Mouse (Mus musculus) E14TG2a.4 (cell line): ENCODE data around the gene Nek7.

Experiments
- H3K27me3 ChIP-seq: 2 replicates; pipeline ENCODE4 v1.6.1; 2014; ENCODE audit warnings: low read length, control low read depth; ENCODE audit not compliant: insufficient read depth
- H3K36me3 ChIP-seq: 2 replicates; pipeline ENCODE4 v1.6.1; 2014; ENCODE audit warnings: low read length, control low read depth; ENCODE audit not compliant: insufficient read depth
- H3K4me1 ChIP-seq: replicated peaks from 2 replicates; pipeline ENCODE4 v1.6.1; 2014; ENCODE audit warnings: low read depth, low read length, control low read depth
- H3K4me3 ChIP-seq: replicated peaks from 2 replicates; pipeline ENCODE4 v1.5.1; 2014; ENCODE audit warnings: mild to moderate bottlenecking, low read length
- H3K9me3 ChIP-seq: 2 replicates; pipeline ENCODE4 v1.6.1; 2014; ENCODE audit warnings: low read length, control low read depth
- CTCF ChIP-seq: conservative IDR thresholded peaks from 2 replicates; pipeline ENCODE4 v1.5.1; 2014; ENCODE audit warnings: low read length
- NANOG ChIP-seq: IDR thresholded peaks from 2 replicates; pipeline ENCODE4 v1.6.1; 2014; ENCODE audit warnings: borderline replicate concordance, low read length, mixed read lengths
- POU5F1 ChIP-seq: IDR thresholded peaks from 2 replicates; pipeline ENCODE4 v1.6.1; 2014; ENCODE audit warnings: low read length, borderline replicate concordance

The Nek7 gene

GRCm38 (mm10) chr1:138500155-138500554 is 119.8 kb downstream of the Nek7 start:
- Histone ChIP-seq H3K4me1 (peaks cover 14% of the 10 kb centered on the region; the same call in 1 of the 2 replicates), H3K4me3 (no peak overlapping the region), H3K9me3 (no peaks in the 10 kb centered on the region), H3K36me3 (0 out of 2 replicates have a peak, but pooled peaks cover 7% of the 10 kb centered on the region), H3K27me3 (no peaks in the 10 kb centered on the region)
- no peak for TF ChIP-seq POU5F1
- TF ChIP-seq NANOG, result no peak
- no peak for TF ChIP-seq CTCF

- H3K36me3 ChIP-seq, result 0 out of 2 replicates have a peak, but pooled peaks cover 7% of the 10 kb centered on the region
- no peak for TF ChIP-seq POU5F1
- TF ChIP-seq CTCF, result no peak
- TF ChIP-seq NANOG, result no peak
- H3K9me3 ChIP-seq, result no peaks in the 10 kb centered on the region
- H3K4me1 ChIP-seq, result peaks cover 8% of the 10 kb centered on the region; the same call in 1 of the 2 replicates
- no peaks in the 10 kb centered on the region for H3K27me3 ChIP-seq
- H3K4me3 ChIP-seq, result no peak overlapping the region
Measured at GRCm38 (mm10) chr1:138499461-138499860, 120.5 kb downstream of the Nek7 start.

GRCm38 (mm10) chr1:138491382-138492097 is 128.4 kb downstream of the Nek7 start:
- TF ChIP-seq POU5F1 (no peak), CTCF (no peak), NANOG (no peak)
- H3K36me3 ChIP-seq, result peaks cover 5% of the 10 kb centered on the region; the same call in 1 of the 2 replicates
- H3K4me1 ChIP-seq, result no peaks in the 10 kb centered on the region
- H3K27me3 ChIP-seq, result no peaks in the 10 kb centered on the region
- no peaks in the 10 kb centered on the region for H3K9me3 ChIP-seq
- no peak overlapping the region for H3K4me3 ChIP-seq

- H3K9me3 ChIP-seq, result no peaks in the 10 kb centered on the region
- peaks cover 4% of the 10 kb centered on the region; the same call in 1 of the 2 replicates for H3K36me3 ChIP-seq
- H3K4me1 ChIP-seq, result no peaks in the 10 kb centered on the region
- H3K27me3 ChIP-seq, result no peaks in the 10 kb centered on the region
- no peak overlapping the region for H3K4me3 ChIP-seq
- TF ChIP-seq POU5F1, result no peak
- no peak for TF ChIP-seq CTCF
- no peak for TF ChIP-seq NANOG
Measured at GRCm38 (mm10) chr1:138487569-138487968, 132.4 kb downstream of the Nek7 start.

GRCm38 (mm10) chr1:138480694-138481093 is 139.2 kb downstream of the Nek7 start:
- no peaks in the 10 kb centered on the region for H3K27me3 ChIP-seq
- no peak overlapping the region for H3K4me3 ChIP-seq
- no peaks in the 10 kb centered on the region for H3K4me1 ChIP-seq
- 0 out of 2 replicates have a peak, but pooled peaks cover 8% of the 10 kb centered on the region for H3K9me3 ChIP-seq
- no peaks in the 10 kb centered on the region for H3K36me3 ChIP-seq
- TF ChIP-seq POU5F1 (no peak), NANOG (no peak), CTCF (no peak)

GRCm38 (mm10) chr1:138465352-138465751 is 154.6 kb downstream of the Nek7 start:
- Histone ChIP-seq H3K9me3 (no peaks in the 10 kb centered on the region), H3K36me3 (no peaks in the 10 kb centered on the region), H3K4me3 (no peak overlapping the region), H3K27me3 (no peaks in the 10 kb centered on the region), H3K4me1 (no peaks in the 10 kb centered on the region)
- TF ChIP-seq NANOG (no peak), POU5F1 (no peak), CTCF (no peak)

- Histone ChIP-seq H3K4me1 (no peaks in the 10 kb centered on the region), H3K4me3 (no peak overlapping the region), H3K9me3 (no peaks in the 10 kb centered on the region), H3K36me3 (no peaks in the 10 kb centered on the region), H3K27me3 (no peaks in the 10 kb centered on the region)
- TF ChIP-seq NANOG (no peak), POU5F1 (no peak), CTCF (no peak)
Measured at GRCm38 (mm10) chr1:138461425-138461824, 158.5 kb downstream of the Nek7 start.

- Histone ChIP-seq H3K4me1 (no peaks in the 10 kb centered on the region), H3K36me3 (no peaks in the 10 kb centered on the region), H3K4me3 (no peak overlapping the region), H3K27me3 (no peaks in the 10 kb centered on the region), H3K9me3 (peaks cover 18% of the 10 kb centered on the region)
- no peak for TF ChIP-seq POU5F1
- no peak for TF ChIP-seq NANOG
- no peak for TF ChIP-seq CTCF
Measured at GRCm38 (mm10) chr1:138449476-138449851, 170.5 kb downstream of the Nek7 start.
